Mouse (Mus musculus) liver, embryonic 16.5 days (tissue): ENCODE data around the gene Bcl6. TPM values are rescaled to one million over a fixed set of nuclear protein-coding genes. Genes with fewer than 3 reads are reported as not detected.
A peak's percentile ranks its signal among the peaks of the same experiment; 100 is the strongest.

ENCODE experiments used
- ATAC-seq: fragments of 200-750 bp; cut with Nextera tagmentation; 2 replicates; pipeline ENCODE4 v1.8.0; 2017; ENCODE audit warnings: low read depth, mild to moderate bottlenecking, moderate number of reproducible peaks, moderate library complexity
- H3K27ac ChIP-seq: fragments of 300-500 bp; sonication (generic); 2 replicates; pipeline ENCODE4 v1.5.1; 2014; ENCODE audit warnings: mild to moderate bottlenecking, low read length
- H3K27me3 ChIP-seq: fragments of 300-500 bp; sonication (generic); 2 replicates; pipeline ENCODE4 v1.6.1; 2014; ENCODE audit warnings: low read depth, low read length, mixed read lengths; ENCODE audit not compliant: control insufficient read depth, insufficient read depth
- H3K36me3 ChIP-seq: fragments of 300-500 bp; sonication (generic); 2 replicates; pipeline ENCODE4 v1.6.1; 2014; ENCODE audit warnings: mild to moderate bottlenecking; ENCODE audit not compliant: control insufficient read depth, insufficient read depth
- H3K4me1 ChIP-seq: fragments of 300-500 bp; sonication (generic); 2 replicates; pipeline ENCODE4 v1.6.1; 2014; ENCODE audit warnings: low read depth, low read length, mixed read lengths; ENCODE audit not compliant: control insufficient read depth
- H3K4me2 ChIP-seq: fragments of 300-500 bp; sonication (generic); 2 replicates; pipeline ENCODE4 v1.6.1; 2014; ENCODE audit warnings: low read depth, low read length, mixed read lengths
- H3K4me3 ChIP-seq: fragments of 300-500 bp; sonication (generic); 2 replicates; pipeline ENCODE4 v1.5.1; 2014; ENCODE audit warnings: low read depth, mild to moderate bottlenecking, low read length
- H3K9ac ChIP-seq: fragments of 300-500 bp; sonication (generic); 2 replicates; pipeline ENCODE4 v1.6.1; 2014; ENCODE audit warnings: low read depth, low read length
- H3K9me3 ChIP-seq: fragments of 300-500 bp; sonication (generic); replicated peaks from 2 replicates; pipeline ENCODE4 v1.6.1; 2016; ENCODE audit warnings: low read length; ENCODE audit not compliant: control insufficient read depth
- WGBS: fragments of 180-500 bp; shearing (Covaris S2); extraction: QIAGEN DNeasy Blood & Tissue Kit; methylation state at CpG from one replicate; pipeline ENCODE4 v1.1.7; 2014; ENCODE audit not compliant: insufficient replicate concordance; 5-methylcytosine and 5-hydroxymethylcytosine counted together
- polyA plus RNA-seq: library from polyadenylated mRNA; unstranded; fragments of >200 nt; fragmentation: Nextera tagmentation; extraction: Ambion mirVana; gene quantifications from 2 replicates; pipeline ENCODE4 v1.2.1, GENCODE M21; 2015

The Bcl6 gene
- polyA plus RNA-seq: 0.28 TPM in 2 replicates

GRCm38 (mm10) chr16:23988466-23989208 lies at the start of gene Bcl6, which contains the start of gene Gm37419:
Gene Bcl6, minus strand, starts transcription at chr16:23988852.
Gene Gm37419, plus strand, starts transcription at chr16:23988482.
- Histone ChIP-seq H3K9ac (peak within 1 kb of the TSS; percentile 77), H3K27me3 (peaks cover 66% of the 10 kb centered on the region), H3K4me1 (peaks cover 4% of the 10 kb centered on the region), H3K4me3 (peak within 1 kb of the TSS; percentile 71), H3K9me3 (no peaks in the 10 kb centered on the region), H3K36me3 (no peaks in the 10 kb centered on the region), H3K4me2 (peak within 1 kb of the TSS; percentile 84), H3K27ac (peak within 1 kb of the TSS; percentile 91)
- peak; percentile 75 for ATAC-seq
- WGBS: under 1% methylated on average over 68 of the region's 68 CpGs

GRCm38 (mm10) chr16:24036398-24036797 lies 47.7 kb upstream of the Bcl6 start:
- WGBS: 65% methylated on average over 3 of the region's 3 CpGs

GRCm38 (mm10) chr16:24035767-24036166 lies 47.1 kb upstream of the Bcl6 start:
- Histone ChIP-seq H3K27ac (no peak overlapping the region), H3K4me1 (no peaks in the 10 kb centered on the region), H3K9me3 (no peaks in the 10 kb centered on the region), H3K9ac (no peak overlapping the region), H3K4me2 (no peak overlapping the region), H3K4me3 (no peak overlapping the region), H3K36me3 (no peaks in the 10 kb centered on the region), H3K27me3 (no peaks in the 10 kb centered on the region)
- ATAC-seq: no peak

More at GRCm38 (mm10) chr16:24036398-24036797, 47.7 kb upstream of the Bcl6 start:
- Histone ChIP-seq H3K27me3 (no peaks in the 10 kb centered on the region), H3K4me3 (no peak overlapping the region), H3K9ac (no peak overlapping the region), H3K4me2 (no peak overlapping the region), H3K27ac (no peak overlapping the region), H3K9me3 (no peaks in the 10 kb centered on the region), H3K36me3 (no peaks in the 10 kb centered on the region), H3K4me1 (no peaks in the 10 kb centered on the region)
- ATAC-seq: no peak

- H3K9ac ChIP-seq: no peak overlapping the region
- no peaks in the 10 kb centered on the region for H3K36me3 ChIP-seq
- H3K27me3 ChIP-seq: no peaks in the 10 kb centered on the region
- 35% methylated on average over 2 of the region's 2 CpGs for WGBS
- no peaks in the 10 kb centered on the region for H3K4me1 ChIP-seq
- H3K9me3 ChIP-seq: no peaks in the 10 kb centered on the region
- no peak for ATAC-seq
- H3K4me3 ChIP-seq: no peak overlapping the region
- no peak overlapping the region for H3K4me2 ChIP-seq
- H3K27ac ChIP-seq: no peak overlapping the region
Observed at GRCm38 (mm10) chr16:24034450-24034849, 45.8 kb upstream of the Bcl6 start.

- H3K4me1 ChIP-seq: no peaks in the 10 kb centered on the region
- H3K27me3 ChIP-seq: no peaks in the 10 kb centered on the region
- H3K27ac ChIP-seq: no peak overlapping the region
- WGBS: 57% methylated on average over 5 of the region's 5 CpGs
- H3K9me3 ChIP-seq: no peaks in the 10 kb centered on the region
- H3K4me2 ChIP-seq: no peak overlapping the region
- no peak for ATAC-seq
- no peaks in the 10 kb centered on the region for H3K36me3 ChIP-seq
- H3K9ac ChIP-seq: no peak overlapping the region
- no peak overlapping the region for H3K4me3 ChIP-seq
Observed at GRCm38 (mm10) chr16:24033259-24033658, 44.6 kb upstream of the Bcl6 start.

GRCm38 (mm10) chr16:24029965-24030672 lies 41.5 kb upstream of the Bcl6 start:
- H3K27me3 ChIP-seq: no peaks in the 10 kb centered on the region
- H3K4me2 ChIP-seq: no peak overlapping the region
- 54% methylated on average over 2 of the region's 2 CpGs for WGBS
- H3K4me3 ChIP-seq: no peak overlapping the region
- ATAC-seq: no peak
- H3K9me3 ChIP-seq: no peaks in the 10 kb centered on the region
- no peak overlapping the region for H3K27ac ChIP-seq
- H3K9ac ChIP-seq: no peak overlapping the region
- no peaks in the 10 kb centered on the region for H3K36me3 ChIP-seq
- H3K4me1 ChIP-seq: no peaks in the 10 kb centered on the region

DNA sequence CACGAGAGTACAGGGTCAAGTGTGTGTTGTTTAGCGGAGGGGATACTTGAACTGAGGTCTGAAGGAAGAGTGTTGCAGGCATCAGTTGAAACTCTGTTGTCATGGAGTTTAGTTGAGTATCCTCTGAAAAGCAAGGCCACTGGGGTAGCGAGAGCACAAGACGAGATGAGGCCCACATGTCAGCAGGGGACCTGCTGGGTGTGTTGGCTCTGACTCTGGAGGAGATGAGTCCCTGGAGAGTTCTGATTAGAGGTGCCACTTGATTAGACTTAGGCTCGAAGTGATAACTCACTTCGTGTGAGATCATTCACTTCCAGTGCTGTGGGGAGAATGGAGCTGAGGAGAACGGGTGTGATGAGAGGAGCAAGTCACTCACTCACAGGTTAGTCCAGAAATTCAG lies 36.8 kb upstream of the Bcl6 start:
- H3K9ac ChIP-seq: no peak overlapping the region
- no peaks in the 10 kb centered on the region for H3K27me3 ChIP-seq
- H3K4me2 ChIP-seq: no peak overlapping the region
- no peak overlapping the region for H3K4me3 ChIP-seq
- no peaks in the 10 kb centered on the region for H3K36me3 ChIP-seq
- no peaks in the 10 kb centered on the region for H3K9me3 ChIP-seq
- peak; percentile 75 for ATAC-seq
- WGBS: 38% methylated on average over 7 of the region's 7 CpGs
- no peak overlapping the region for H3K27ac ChIP-seq
- no peaks in the 10 kb centered on the region for H3K4me1 ChIP-seq

DNA sequence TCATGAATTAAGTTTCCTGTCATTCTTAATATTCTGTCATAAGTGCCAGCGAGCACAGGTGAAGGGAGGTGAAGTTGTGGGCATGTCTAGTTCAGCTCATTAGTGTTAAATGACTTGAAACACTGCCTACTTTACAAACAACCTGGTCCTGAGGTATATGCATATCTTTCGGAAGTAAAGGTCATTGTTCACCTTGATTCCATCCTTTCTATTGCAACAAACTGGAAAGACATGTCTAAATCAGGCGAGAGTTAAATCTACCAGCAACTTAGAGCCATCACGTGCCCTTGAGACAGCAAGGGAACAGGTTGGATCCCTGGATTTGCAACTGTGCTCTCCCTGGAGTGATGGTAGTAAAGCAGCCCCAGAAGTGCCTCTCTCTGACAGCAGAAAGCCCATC lies 34.0 kb upstream of the Bcl6 start:
- no peak overlapping the region for H3K4me3 ChIP-seq
- no peak overlapping the region for H3K4me2 ChIP-seq
- no peaks in the 10 kb centered on the region for H3K9me3 ChIP-seq
- H3K4me1 ChIP-seq: no peaks in the 10 kb centered on the region
- H3K9ac ChIP-seq: no peak overlapping the region
- WGBS: 71% methylated on average over 4 of the region's 4 CpGs
- no peak for ATAC-seq
- H3K27me3 ChIP-seq: no peaks in the 10 kb centered on the region
- H3K27ac ChIP-seq: no peak overlapping the region
- no peaks in the 10 kb centered on the region for H3K36me3 ChIP-seq

DNA sequence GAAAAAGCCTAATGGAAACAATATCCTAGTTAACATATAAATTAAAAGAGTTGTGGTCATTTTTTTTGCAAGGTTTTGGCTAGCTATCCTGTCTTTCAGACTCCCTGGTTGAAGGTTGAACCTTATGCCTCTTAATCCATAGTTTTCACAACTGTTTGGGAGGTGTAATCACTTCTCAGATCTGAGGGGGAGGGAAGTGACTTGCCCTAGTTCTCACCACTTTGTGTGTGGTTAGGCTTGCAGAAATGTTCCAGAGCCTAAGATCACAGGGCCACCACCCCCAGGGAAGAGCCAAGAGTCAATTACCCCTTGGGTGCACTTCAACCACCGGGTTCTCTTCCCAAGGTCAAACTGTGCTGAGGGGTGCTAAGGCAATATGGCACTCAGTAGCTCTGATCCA lies 33.1 kb upstream of the Bcl6 start:
- Histone ChIP-seq H3K9ac (no peak overlapping the region), H3K4me3 (no peak overlapping the region), H3K9me3 (no peaks in the 10 kb centered on the region), H3K4me2 (no peak overlapping the region), H3K27ac (no peak overlapping the region), H3K36me3 (no peaks in the 10 kb centered on the region), H3K27me3 (no peaks in the 10 kb centered on the region), H3K4me1 (no peaks in the 10 kb centered on the region)
- 50% methylated on average over 1 of the region's 1 CpGs for WGBS
- no peak for ATAC-seq
